ENCODE assay signal across 10 mouse cellular contexts in the genomic region with DNA sequence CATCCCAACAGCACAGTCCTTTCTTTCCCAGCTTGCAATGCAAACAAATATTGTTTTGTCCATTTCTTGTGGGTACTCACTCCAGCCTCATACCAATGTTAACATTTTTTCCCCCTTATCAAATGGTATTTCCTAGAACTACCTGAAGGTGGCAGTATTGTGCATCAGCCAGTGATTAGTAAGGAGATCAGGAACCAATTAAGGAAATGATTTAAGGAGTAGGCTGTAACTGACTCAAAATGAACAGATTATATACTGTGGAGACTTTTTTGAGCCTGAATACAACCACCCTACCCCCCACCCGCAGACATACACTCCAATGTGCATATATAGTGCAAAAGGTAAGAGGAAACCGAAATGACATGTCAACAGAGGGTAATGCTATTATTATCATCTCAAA.
DNase-seq lines count a peak whose midpoint lies in the region; ATAC-seq and TF ChIP-seq lines count a peak whose summit lies in the region.
"Had no signal": no experiment of that assay in that cellular context is flagged by ENCODE, and none has a peak within 500 bp of the region (broad histone marks: within the 10 kb centered on the region; RNA-seq: fewer than 3 reads in every experiment).

No protein-coding gene starts in this region.

- no peak overlapping the region for H3K27ac ChIP-seq in forebrain, embryonic 14.5 days (ENCODE audit: low read depth, low read length)
- H3K27ac ChIP-seq in forebrain, embryonic 11.5 days (ENCODE audit: low read depth, low read length), result no peak overlapping the region

- TF ChIP-seq CTCF in lung, adult 2 months (IDR thresholded peaks at IDR 0.05; ENCODE audit: insufficient read depth, low read length), result peak; percentile 28; the same call in 1 of the 2 replicates
- 0 out of 2 replicates have a peak, but pooled peaks have one; percentile 7 for TF ChIP-seq CTCF in brain, embryonic 14.5 days (IDR thresholded peaks at IDR 0.05; ENCODE audit: borderline replicate concordance, extremely low read depth, insufficient read depth, insufficient read length)

- H3K9me3 ChIP-seq in forebrain, embryonic 14.5 days (replicated peaks; ENCODE audit: control insufficient read depth, low read length), result no peaks in the 10 kb centered on the region
- H3K9me3 ChIP-seq in forebrain, embryonic 11.5 days (ENCODE audit: control insufficient read depth, low read length), result no peaks in the 10 kb centered on the region

- H3K9ac ChIP-seq in forebrain, embryonic 14.5 days (ENCODE audit: low read length), result no peak overlapping the region
- H3K9ac ChIP-seq in forebrain, embryonic 11.5 days (ENCODE audit: low read length), result no peak overlapping the region

- peak; percentile 47 for DNase-seq in forebrain, embryonic 14.5 days (ENCODE audit: low spot score)
- no peak for DNase-seq in forebrain, embryonic 11.5 days (ENCODE audit: low spot score)
- DNase-seq in lung, adult 2 months, result no peak
- no peak for DNase-seq in lung, postnatal 4 days
- peak; percentile 51 for DNase-seq in brain, embryonic 14.5 days (ENCODE audit: low read depth)
- peak; percentile 18 for DNase-seq in mesoderm, embryonic 11.5 days (ENCODE audit: low read depth, low spot score)
- DNase-seq in T-cell, adult 2 months (ENCODE audit: low spot score), result no peak
- DNase-seq in spleen, adult 12 weeks (ENCODE audit: low spot score), result no peak
- DNase-seq: heart, postnatal 36 days; layer of hippocampus, adult 9-11 months had no signal

- no peaks in the 10 kb centered on the region for H3K36me3 ChIP-seq in forebrain, embryonic 14.5 days (ENCODE audit: control insufficient read depth, insufficient read depth, low read length)
- H3K36me3 ChIP-seq in forebrain, embryonic 11.5 days (ENCODE audit: control insufficient read depth, insufficient read depth, low read length), result no peaks in the 10 kb centered on the region

- H3K27me3 ChIP-seq in forebrain, embryonic 14.5 days (replicated peaks; ENCODE audit: control insufficient read depth, insufficient read depth, low read length), result no peaks in the 10 kb centered on the region
- H3K27me3 ChIP-seq in forebrain, embryonic 11.5 days (ENCODE audit: control insufficient read depth, insufficient read depth, low read length), result no peaks in the 10 kb centered on the region

- ATAC-seq in forebrain, embryonic 14.5 days, result 0 out of 2 replicates have a peak, but pooled peaks have one; percentile 44
- ATAC-seq in forebrain, embryonic 11.5 days (replicated peaks; ENCODE audit: low FRiP score), result no peak

- no peak for TF ChIP-seq POLR2A in lung, adult 2 months (IDR thresholded peaks at IDR 0.05; ENCODE audit: borderline replicate concordance, extremely low read depth, low read depth, low read length)
- TF ChIP-seq POLR2A in brain, embryonic 14.5 days (IDR thresholded peaks at IDR 0.05; ENCODE audit: borderline replicate concordance, extremely low read depth, insufficient read depth, insufficient read length, poor library complexity, severe bottlenecking), result no peak

- 74% methylated on average over 2 of the region's 2 CpGs for WGBS in forebrain, embryonic 14.5 days
- 69% methylated on average over 2 of the region's 2 CpGs for WGBS in forebrain, embryonic 11.5 days
- WGBS in lung, adult 2 months, result 71% methylated on average over 2 of the region's 2 CpGs

- H3K4me2 ChIP-seq in forebrain, embryonic 14.5 days (ENCODE audit: low read length), result no peak overlapping the region
- no peak overlapping the region for H3K4me2 ChIP-seq in forebrain, embryonic 11.5 days (ENCODE audit: low read depth, low read length, severe bottlenecking)

- H3K4me3 ChIP-seq in forebrain, embryonic 14.5 days (ENCODE audit: low read depth, low read length), result no peak overlapping the region
- H3K4me3 ChIP-seq in forebrain, embryonic 11.5 days (ENCODE audit: low read depth, low read length), result no peak overlapping the region
- no peak overlapping the region for H3K4me3 ChIP-seq in lung, adult 2 months (replicated peaks; ENCODE audit: extremely low read depth, low read depth, low read length)

- no peaks in the 10 kb centered on the region for H3K4me1 ChIP-seq in forebrain, embryonic 14.5 days (ENCODE audit: control insufficient read depth, insufficient read depth, low read length)
- peaks cover 2% of the 10 kb centered on the region; the same call in 1 of the 2 replicates for H3K4me1 ChIP-seq in forebrain, embryonic 11.5 days (replicated peaks; ENCODE audit: control insufficient read depth, insufficient read depth, low read length)
- peaks cover 2% of the 10 kb centered on the region; the same call in 1 of the 2 replicates for H3K4me1 ChIP-seq in lung, adult 2 months (ENCODE audit: control insufficient read depth, insufficient read depth, low read length)

Comparison
In these comparisons a context has a peak if more than half of its experiments do, and no peak if none do; other contexts are left out.
1. DNase-seq: peak in forebrain, embryonic 14.5 days (single experiment), brain, embryonic 14.5 days (single experiment) and mesoderm, embryonic 11.5 days (single experiment); none in forebrain, embryonic 11.5 days (single experiment), lung, adult 2 months (single experiment), lung, postnatal 4 days (0 of 2), T-cell, adult 2 months (single experiment) and spleen, adult 12 weeks (single experiment).